Mouse (Mus musculus) limb, embryonic 15.5 days (tissue): ENCODE data around the gene Ifitm5. TPM values are rescaled to one million over a fixed set of nuclear protein-coding genes. Genes with fewer than 3 reads are reported as not detected.

Source experiments
- ATAC-seq: fragments of 200-750 bp; cut with Nextera tagmentation; 2 replicates; pipeline ENCODE4 v1.8.0; 2017; ENCODE audit warnings: low read depth, moderate TSS enrichment; ENCODE audit not compliant: insufficient number of reproducible peaks, low FRiP score, low TSS enrichment
- H3K27ac ChIP-seq: fragments of 300-500 bp; sonication (generic); 2 replicates; pipeline ENCODE4 v1.5.1; 2015; ENCODE audit warnings: moderate library complexity, mild to moderate bottlenecking, inconsistent platforms
- H3K27me3 ChIP-seq: fragments of 300-500 bp; sonication (generic); 2 replicates; pipeline ENCODE4 v1.6.1; 2015; ENCODE audit warnings: inconsistent platforms
- H3K36me3 ChIP-seq: fragments of 300-500 bp; sonication (generic); 2 replicates; pipeline ENCODE4 v1.6.1; 2015; ENCODE audit warnings: inconsistent platforms
- H3K4me1 ChIP-seq: fragments of 300-500 bp; sonication (generic); 2 replicates; pipeline ENCODE4 v1.6.1; 2015; ENCODE audit warnings: inconsistent platforms
- H3K4me2 ChIP-seq: fragments of 300-500 bp; sonication (generic); 2 replicates; pipeline ENCODE4 v1.6.1; 2015; ENCODE audit warnings: mild to moderate bottlenecking, inconsistent platforms
- H3K4me3 ChIP-seq: fragments of 300-500 bp; sonication (generic); 2 replicates; pipeline ENCODE4 v1.5.1; 2015; ENCODE audit warnings: mild to moderate bottlenecking, inconsistent platforms
- H3K9ac ChIP-seq: fragments of 300-500 bp; sonication (generic); 2 replicates; pipeline ENCODE4 v1.6.1; 2015; ENCODE audit warnings: inconsistent platforms
- H3K9me3 ChIP-seq: fragments of 300-500 bp; sonication (generic); 2 replicates; pipeline ENCODE4 v1.6.1; 2016; ENCODE audit warnings: inconsistent platforms
- WGBS: fragments of 180-500 bp; shearing (Covaris S2); methylation state at CpG from one replicate; pipeline ENCODE4 v1.1.7; 2015; 5-methylcytosine and 5-hydroxymethylcytosine counted together
- polyA plus RNA-seq: library from polyadenylated mRNA; unstranded; fragments of >200 nt; fragmentation: Nextera tagmentation; extraction: Ambion mirVana; gene quantifications from 2 replicates; pipeline ENCODE4 v1.2.1, GENCODE M21; 2015

Ifitm5 gene
- polyA plus RNA-seq, 1 experiment from 2014 or later, result 46.1 TPM

DNA sequence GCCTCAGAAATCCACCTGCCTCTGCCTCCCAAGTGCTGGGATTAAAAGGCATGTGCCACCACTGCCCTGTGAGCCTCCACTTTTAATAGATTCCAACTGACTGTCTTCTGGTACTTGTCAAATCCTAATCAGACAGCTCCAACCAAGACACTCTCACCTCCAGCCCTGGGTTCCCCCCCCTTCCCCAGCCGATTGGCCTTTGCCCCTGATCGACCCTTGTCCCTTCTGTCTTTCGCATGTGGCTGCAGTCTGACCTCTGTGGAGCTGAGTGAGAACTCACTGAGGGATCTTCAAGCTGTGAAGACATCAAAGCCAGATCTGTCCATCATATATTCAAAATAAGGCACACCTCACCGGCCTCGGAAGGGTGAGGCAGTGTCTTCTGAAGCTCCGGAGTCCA is 22.9 kb downstream of the Ifitm5 start:
- no peak for ATAC-seq
- H3K27ac ChIP-seq, result no peak overlapping the region
- 87% methylated on average over 6 of the region's 6 CpGs for WGBS

DNA sequence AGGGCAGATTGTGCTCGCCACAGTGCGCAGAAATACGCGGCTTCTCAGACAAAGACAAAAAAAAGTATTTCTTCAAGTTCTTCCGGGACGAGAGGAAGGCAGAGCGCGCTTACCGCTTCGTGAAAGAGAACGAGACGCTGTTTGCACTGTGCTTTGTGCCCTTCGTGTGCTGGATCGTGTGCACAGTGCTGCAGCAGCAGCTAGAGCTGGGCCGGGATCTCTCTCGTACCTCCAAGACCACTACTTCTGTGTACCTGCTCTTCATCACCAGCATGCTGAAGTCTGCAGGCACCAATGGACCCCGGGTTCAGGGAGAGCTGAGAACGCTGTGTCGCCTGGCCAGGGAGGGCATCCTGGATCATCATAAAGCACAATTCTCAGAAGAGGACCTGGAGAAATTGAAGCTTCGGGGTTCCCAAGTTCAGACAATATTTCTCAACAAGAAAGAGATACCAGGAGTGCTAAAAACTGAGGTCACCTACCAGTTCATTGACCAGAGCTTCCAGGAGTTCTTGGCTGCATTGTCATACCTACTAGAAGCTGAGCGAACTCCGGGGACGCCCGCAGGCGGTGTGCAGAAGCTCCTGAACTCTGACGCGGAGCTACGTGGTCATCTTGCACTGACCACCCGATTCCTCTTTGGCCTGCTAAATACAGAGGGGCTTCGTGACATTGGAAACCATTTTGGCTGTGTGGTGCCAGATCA is 26.9 kb downstream of the Ifitm5 start:
- ATAC-seq, result no peak

More for the DNA sequence above, 22.9 kb downstream of the Ifitm5 start:
- Histone ChIP-seq H3K9me3 (no peaks in the 10 kb centered on the region), H3K9ac (no peak overlapping the region), H3K27me3 (peaks cover 34% of the 10 kb centered on the region), H3K4me3 (no peak overlapping the region), H3K4me2 (no peak overlapping the region), H3K36me3 (no peaks in the 10 kb centered on the region), H3K4me1 (peaks cover 12% of the 10 kb centered on the region)

DNA sequence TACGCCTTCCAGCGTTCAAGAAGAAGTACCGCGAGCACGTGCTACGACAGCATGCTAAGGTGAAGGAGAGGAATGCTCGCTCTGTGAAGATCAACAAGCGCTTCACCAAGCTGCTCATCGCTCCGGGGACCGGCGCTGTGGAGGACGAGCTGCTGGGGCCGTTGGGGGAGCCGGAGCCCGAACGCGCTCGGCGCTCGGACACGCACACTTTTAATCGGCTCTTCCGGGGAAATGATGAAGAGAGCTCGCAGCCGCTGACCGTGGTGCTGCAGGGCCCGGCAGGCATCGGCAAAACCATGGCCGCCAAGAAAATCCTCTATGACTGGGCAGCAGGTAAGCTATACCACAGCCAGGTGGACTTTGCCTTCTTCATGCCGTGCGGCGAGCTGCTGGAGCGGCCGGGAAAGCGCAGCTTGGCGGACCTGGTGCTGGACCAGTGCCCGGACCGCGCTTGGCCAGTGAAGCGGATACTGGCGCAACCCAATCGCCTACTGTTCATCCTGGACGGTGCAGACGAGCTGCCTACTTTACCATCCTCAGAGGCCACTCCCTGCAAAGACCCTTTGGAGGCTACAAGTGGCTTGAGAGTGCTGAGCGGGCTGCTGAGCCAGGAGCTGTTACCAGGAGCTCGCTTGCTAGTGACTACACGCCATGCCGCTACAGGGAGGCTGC is 27.6 kb downstream of the Ifitm5 start:
- no peak for ATAC-seq
- Histone ChIP-seq H3K4me3 (peak overlapping the region; percentile 35), H3K27me3 (peaks cover 65% of the 10 kb centered on the region), H3K4me1 (peaks cover 15% of the 10 kb centered on the region), H3K4me2 (peak overlapping the region; percentile 72), H3K9me3 (no peaks in the 10 kb centered on the region), H3K27ac (no peak overlapping the region), H3K9ac (no peak overlapping the region), H3K36me3 (no peaks in the 10 kb centered on the region)
- under 1% methylated on average over 49 of the region's 49 CpGs for WGBS

More for the DNA sequence above, 26.9 kb downstream of the Ifitm5 start:
- no peak overlapping the region for H3K27ac ChIP-seq
- peaks cover 65% of the 10 kb centered on the region for H3K27me3 ChIP-seq
- no peak overlapping the region for H3K9ac ChIP-seq
- H3K36me3 ChIP-seq, result no peaks in the 10 kb centered on the region
- H3K4me1 ChIP-seq, result peaks cover 15% of the 10 kb centered on the region
- H3K4me2 ChIP-seq, result peak overlapping the region; percentile 72
- H3K9me3 ChIP-seq, result no peaks in the 10 kb centered on the region
- 23% methylated on average over 30 of the region's 30 CpGs for WGBS
- peak overlapping the region; percentile 35 for H3K4me3 ChIP-seq

DNA sequence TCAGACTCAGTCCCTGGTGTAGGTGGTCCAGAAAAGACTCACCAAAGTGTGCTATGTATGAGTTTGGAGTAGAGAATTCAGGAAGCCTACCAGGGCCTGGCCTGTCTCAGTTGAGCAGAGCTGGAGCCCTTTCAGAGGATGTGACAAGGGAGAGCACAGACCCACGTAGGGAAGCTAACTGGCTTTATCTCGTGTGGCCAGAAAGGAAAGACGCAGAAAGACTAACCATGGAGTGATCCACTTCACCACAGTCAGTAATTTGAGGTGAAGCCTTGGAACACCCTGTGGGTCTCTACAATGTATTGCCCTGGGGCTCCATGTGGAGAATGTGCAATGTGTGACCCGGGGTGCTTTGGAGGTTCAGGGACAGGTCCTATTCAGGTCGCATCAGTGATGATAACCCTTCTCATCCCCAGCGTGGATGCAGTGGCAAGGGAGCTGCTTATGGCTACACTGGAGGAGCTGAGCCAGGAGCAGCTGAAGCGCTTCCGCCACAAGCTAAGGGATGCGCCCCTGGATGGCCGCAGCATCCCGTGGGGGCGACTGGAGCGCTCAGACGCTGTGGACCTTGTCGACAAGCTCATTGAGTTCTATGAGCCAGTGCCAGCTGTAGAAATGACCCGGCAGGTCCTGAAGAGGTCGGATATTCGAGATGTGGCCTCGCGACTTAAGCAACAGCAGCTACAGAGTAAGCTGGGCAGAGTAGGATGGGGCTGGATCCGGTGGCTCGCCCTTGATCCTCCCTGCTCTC is 28.7 kb downstream of the Ifitm5 start:
- 27% methylated on average over 22 of the region's 22 CpGs for WGBS
- ATAC-seq, result no peak
- H3K27me3 ChIP-seq, result peaks cover 65% of the 10 kb centered on the region
- H3K27ac ChIP-seq, result no peak overlapping the region
- peaks cover 15% of the 10 kb centered on the region for H3K4me1 ChIP-seq
- H3K4me2 ChIP-seq, result no peak overlapping the region
- no peak overlapping the region for H3K4me3 ChIP-seq
- no peaks in the 10 kb centered on the region for H3K9me3 ChIP-seq
- no peaks in the 10 kb centered on the region for H3K36me3 ChIP-seq
- no peak overlapping the region for H3K9ac ChIP-seq

DNA sequence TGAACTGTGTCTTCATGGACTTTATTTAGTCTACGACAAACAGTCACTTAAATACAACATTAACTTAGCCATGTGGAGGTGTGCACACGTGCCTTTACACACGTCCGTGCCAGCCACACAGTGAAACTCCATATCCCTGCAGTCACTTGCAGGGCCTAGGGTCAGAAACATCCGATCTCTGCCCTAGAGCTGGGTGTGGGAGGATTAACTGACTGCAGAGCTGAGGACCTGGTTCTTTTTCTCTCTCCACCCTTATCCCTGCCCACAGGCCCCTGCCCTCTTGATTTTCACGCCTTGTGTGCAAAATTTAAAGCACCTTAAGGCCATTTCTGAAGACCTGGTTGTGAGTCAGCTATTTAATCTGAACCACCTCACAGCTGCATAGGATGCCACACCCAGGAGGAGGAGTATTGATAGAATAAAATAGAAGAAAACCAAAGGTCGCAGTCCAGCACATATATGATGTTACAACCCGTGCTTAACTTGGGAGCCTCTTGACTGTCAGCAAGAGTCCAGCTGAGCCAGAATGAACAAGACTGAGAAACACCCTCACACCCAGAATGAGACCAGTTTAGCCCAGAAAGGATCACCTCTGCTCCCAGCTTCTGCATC is 29.6 kb downstream of the Ifitm5 start, which contains the start of gene Nlrp6:
TSS of gene Nlrp6 (plus strand) at position 485 of the 612 bp plus-strand sequence.
- H3K4me2 ChIP-seq, result no peak within 1 kb of the TSS
- peaks cover 64% of the 10 kb centered on the region for H3K27me3 ChIP-seq
- no peak within 1 kb of the TSS for H3K27ac ChIP-seq
- H3K4me1 ChIP-seq, result peaks cover 15% of the 10 kb centered on the region
- H3K36me3 ChIP-seq, result no peaks in the 10 kb centered on the region
- no peaks in the 10 kb centered on the region for H3K9me3 ChIP-seq
- no peak for ATAC-seq
- no peak within 1 kb of the TSS for H3K4me3 ChIP-seq
- 69% methylated on average over 8 of the region's 8 CpGs for WGBS
- H3K9ac ChIP-seq, result no peak within 1 kb of the TSS

DNA sequence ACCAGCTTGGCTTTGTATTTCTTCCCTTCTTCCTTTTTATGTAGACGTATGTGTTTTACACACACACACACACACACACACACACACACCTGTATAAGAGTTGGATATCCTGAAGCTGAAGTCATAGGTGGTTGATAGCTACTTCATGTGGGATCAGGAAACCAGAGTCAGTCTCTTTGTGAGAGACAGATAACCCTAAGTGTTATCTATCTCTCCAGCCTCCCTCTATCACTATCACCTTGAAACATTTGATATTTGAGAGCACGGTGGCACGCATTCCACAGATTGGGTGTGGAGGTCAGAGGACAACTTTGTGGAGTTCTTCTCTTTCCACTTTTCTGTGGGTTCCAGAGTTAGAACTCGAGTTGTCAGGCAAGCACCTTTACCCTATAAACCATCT is 30.2 kb downstream of the Ifitm5 start:
- Histone ChIP-seq H3K9ac (no peak overlapping the region), H3K36me3 (no peaks in the 10 kb centered on the region), H3K27me3 (peaks cover 58% of the 10 kb centered on the region), H3K4me2 (no peak overlapping the region), H3K9me3 (no peaks in the 10 kb centered on the region), H3K4me1 (peaks cover 15% of the 10 kb centered on the region), H3K4me3 (no peak overlapping the region), H3K27ac (no peak overlapping the region)
- ATAC-seq, result no peak
- WGBS, result 69% methylated on average over 4 of the region's 4 CpGs

DNA sequence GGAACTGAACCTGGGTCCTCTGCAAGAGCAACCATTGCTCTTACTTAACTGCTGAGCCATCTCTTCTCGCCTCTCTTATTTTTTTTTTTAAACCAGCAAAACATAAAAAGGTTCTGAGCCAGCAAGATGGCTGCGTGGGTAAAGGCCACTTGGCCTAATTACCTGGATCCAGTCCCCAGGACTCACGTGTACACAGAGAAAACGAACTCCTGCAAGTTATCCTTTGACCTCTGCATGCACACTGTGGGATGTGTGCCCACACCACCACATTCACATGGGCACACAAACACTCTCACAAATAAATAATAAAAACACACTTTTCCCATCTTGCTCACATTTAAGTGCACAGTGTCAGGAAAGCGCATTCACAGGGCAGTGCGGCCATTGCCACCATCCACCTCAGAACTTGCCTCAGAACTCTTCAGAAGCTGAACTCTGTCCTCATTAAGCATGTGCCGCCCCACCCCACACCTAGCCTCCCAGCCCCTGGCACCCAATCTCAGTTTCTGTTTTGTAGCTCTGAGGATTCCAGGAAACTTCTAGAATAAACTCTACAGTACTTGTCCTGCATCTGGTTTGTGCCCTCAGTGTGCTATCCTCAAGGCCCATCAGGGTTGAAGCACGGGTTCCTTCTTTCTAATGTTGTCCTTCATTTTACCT is 35.9 kb downstream of the Ifitm5 start:
- no peak overlapping the region for H3K4me2 ChIP-seq
- no peaks in the 10 kb centered on the region for H3K9me3 ChIP-seq
- H3K27ac ChIP-seq, result no peak overlapping the region
- H3K27me3 ChIP-seq, result peaks cover under 1% of the 10 kb centered on the region
- H3K4me1 ChIP-seq, result peaks cover under 1% of the 10 kb centered on the region; the same call in 1 of the 2 replicates
- no peak overlapping the region for H3K4me3 ChIP-seq
- no peak overlapping the region for H3K9ac ChIP-seq
- no peak for ATAC-seq
- 77% methylated on average over 8 of the region's 8 CpGs for WGBS
- H3K36me3 ChIP-seq, result no peaks in the 10 kb centered on the region

DNA sequence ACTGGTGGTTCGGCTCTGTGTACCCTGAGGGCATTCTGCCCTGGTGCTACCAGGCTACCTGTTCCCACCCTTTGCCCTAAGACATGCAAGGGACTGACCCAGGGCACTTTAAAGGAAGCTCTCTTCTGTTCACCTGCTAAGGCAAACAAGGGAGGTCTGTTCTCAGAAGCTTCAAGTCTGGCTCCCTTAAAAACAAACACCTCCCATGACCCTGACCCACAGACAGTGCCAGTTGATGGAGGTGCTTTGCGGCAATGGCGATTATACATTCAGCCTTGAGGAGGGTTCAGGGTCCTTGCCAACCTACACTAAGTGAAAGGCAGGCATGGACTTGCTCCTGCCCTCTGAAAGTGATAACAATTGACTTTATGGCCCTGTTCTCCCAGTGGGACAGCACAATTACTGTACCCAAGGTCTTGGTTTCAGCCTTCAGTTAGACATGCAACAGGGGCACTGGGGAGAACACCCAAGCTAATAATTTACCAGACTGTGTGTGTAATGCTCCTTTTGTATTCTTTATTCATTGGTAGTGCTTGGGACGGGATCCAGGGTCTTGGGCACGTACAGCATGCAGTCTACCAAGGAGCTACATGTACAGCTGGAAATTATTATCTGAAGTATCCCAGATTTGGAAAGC is 37.1 kb downstream of the Ifitm5 start:
- H3K9me3 ChIP-seq, result no peaks in the 10 kb centered on the region
- no peak overlapping the region for H3K4me3 ChIP-seq
- no peak overlapping the region for H3K4me2 ChIP-seq
- H3K9ac ChIP-seq, result no peak overlapping the region
- no peaks in the 10 kb centered on the region for H3K36me3 ChIP-seq
- WGBS, result 55% methylated on average over 5 of the region's 5 CpGs
- H3K4me1 ChIP-seq, result peaks cover 10% of the 10 kb centered on the region
- no peak overlapping the region for H3K27ac ChIP-seq
- H3K27me3 ChIP-seq, result no peaks in the 10 kb centered on the region; the same call in 1 of the 2 replicates
- no peak for ATAC-seq

DNA sequence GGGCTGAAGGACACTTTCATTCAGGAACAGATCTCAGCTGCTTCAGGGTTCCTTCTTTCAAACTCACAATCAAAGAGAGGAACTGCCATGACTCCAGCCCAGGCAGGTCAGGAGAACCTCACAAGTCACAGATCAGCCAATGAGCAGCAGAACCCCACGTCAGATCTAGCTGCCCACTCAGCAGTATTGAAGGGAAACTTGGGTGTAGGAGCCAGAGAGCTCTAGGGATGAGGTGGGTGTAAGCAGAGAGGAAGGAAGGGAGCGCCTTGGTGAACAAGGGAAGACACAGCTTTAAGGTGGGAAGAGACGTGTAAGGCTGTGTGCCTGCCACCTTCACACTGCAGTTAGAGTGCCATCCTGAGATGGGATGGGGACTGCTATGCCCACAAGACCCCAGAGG is 37.8 kb downstream of the Ifitm5 start:
- no peak for ATAC-seq
- H3K9ac ChIP-seq, result no peak overlapping the region
- 63% methylated on average over 3 of the region's 3 CpGs for WGBS
- no peaks in the 10 kb centered on the region for H3K9me3 ChIP-seq
- peaks cover 10% of the 10 kb centered on the region for H3K4me1 ChIP-seq
- H3K4me2 ChIP-seq, result no peak overlapping the region
- no peaks in the 10 kb centered on the region for H3K36me3 ChIP-seq
- H3K27ac ChIP-seq, result no peak overlapping the region
- H3K4me3 ChIP-seq, result no peak overlapping the region
- no peaks in the 10 kb centered on the region for H3K27me3 ChIP-seq

DNA sequence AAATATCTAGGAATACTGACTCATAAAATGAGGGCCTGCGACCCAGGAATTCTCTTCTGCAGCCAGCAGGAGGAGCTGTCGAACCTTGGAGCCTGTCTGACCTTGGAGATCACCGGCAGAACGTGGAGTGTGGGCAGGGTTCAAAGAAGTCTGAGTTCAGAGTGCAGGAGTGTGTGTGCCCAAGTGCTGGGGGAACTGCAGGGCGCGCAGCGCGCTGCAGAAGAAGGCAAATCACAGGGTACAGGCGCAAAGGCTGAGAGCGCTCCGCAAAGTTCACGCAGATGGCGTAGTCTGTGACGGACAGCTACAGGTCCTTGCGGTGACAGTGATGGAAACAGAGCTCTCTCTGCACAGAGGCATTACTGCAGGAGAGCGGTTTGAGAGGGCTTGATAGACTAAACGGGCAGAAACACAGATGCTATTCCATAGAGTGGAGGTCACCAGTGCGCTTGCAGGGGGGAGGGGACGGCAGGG is 41.4 kb downstream of the Ifitm5 start:
- peak overlapping the region; percentile 89 for H3K4me2 ChIP-seq
- ATAC-seq, result no peak; the same call in 1 of the 2 replicates
- no peak overlapping the region for H3K9ac ChIP-seq
- no peaks in the 10 kb centered on the region for H3K27me3 ChIP-seq
- no peaks in the 10 kb centered on the region for H3K9me3 ChIP-seq
- H3K36me3 ChIP-seq, result no peaks in the 10 kb centered on the region
- peak overlapping the region; percentile 40 for H3K4me3 ChIP-seq
- H3K27ac ChIP-seq, result no peak overlapping the region
- under 1% methylated on average over 19 of the region's 19 CpGs for WGBS
- peaks cover 10% of the 10 kb centered on the region for H3K4me1 ChIP-seq

DNA sequence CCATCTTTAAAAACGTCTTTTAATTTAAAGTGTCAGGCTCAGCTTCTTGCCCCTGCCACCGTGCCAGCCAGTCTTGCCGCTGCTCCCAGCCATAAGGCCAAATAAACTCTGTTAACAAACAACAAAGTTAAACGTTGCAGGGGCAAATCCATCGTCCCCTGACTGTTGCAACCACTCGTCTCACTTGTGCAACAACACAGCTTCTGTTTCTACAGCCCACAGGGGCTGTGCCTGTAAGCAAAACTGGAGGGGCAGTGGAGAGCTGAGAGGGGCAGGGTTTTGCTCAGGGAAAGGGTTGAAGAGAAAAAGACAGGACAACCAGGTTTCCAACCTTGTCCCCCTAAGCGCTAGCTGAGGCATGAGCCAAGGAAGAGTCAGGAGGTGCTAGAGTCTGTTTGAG is 41.9 kb downstream of the Ifitm5 start:
- Histone ChIP-seq H3K36me3 (no peaks in the 10 kb centered on the region), H3K4me2 (no peak overlapping the region), H3K9me3 (no peaks in the 10 kb centered on the region), H3K27ac (no peak overlapping the region), H3K4me3 (no peak overlapping the region), H3K4me1 (peaks cover 12% of the 10 kb centered on the region), H3K27me3 (no peaks in the 10 kb centered on the region), H3K9ac (no peak overlapping the region)
- no peak for ATAC-seq
- WGBS, result 40% methylated on average over 7 of the region's 7 CpGs
